Mouse (Mus musculus): ENCODE measurements at regions not wholly inside any gene's neighbourhood (a gene's known extent, or its start where the extent isn't known, plus 50 kb on each side); places are given as distances from the start of the nearest gene placed in this dataset.

GRCm38 (mm10) chr15:62082539-62082938, 1159.7 kb upstream of the A1bg start:
- Histone ChIP-seq H3K9ac (replicated peaks; ENCODE audit: low read depth, low read length) (no peak overlapping the region), H3K36me3 (ENCODE audit: control insufficient read depth, insufficient read depth, low read length) (no peaks in the 10 kb centered on the region), H3K9me3 (ENCODE audit: control insufficient read depth, low read depth, low read length) (no peaks in the 10 kb centered on the region), H3K27me3 (ENCODE audit: control insufficient read depth, insufficient read depth, low read length) (no peaks in the 10 kb centered on the region), H3K4me1 (ENCODE audit: control insufficient read depth, insufficient read depth, low read length) (no peaks in the 10 kb centered on the region; the same call in 1 of the 2 replicates), H3K4me2 (replicated peaks; ENCODE audit: low read depth, low read length) (no peak overlapping the region), H3K27ac (ENCODE audit: low read length) (no peak overlapping the region), H3K4me3 (ENCODE audit: low read depth, low read length) (no peak overlapping the region)
- ATAC-seq (ENCODE audit: insufficient number of reproducible peaks, insufficient read depth, low FRiP score, low read depth): no peak
- WGBS: 92% methylated on average over 2 of the region's 2 CpGs

GRCm38 (mm10) chr15:62079155-62080109, 1156.6 kb upstream of the A1bg start:
- no peak overlapping the region for H3K4me2 ChIP-seq (replicated peaks; ENCODE audit: low read depth, low read length)
- H3K4me1 ChIP-seq (ENCODE audit: control insufficient read depth, insufficient read depth, low read length): no peaks in the 10 kb centered on the region; the same call in 1 of the 2 replicates
- no peaks in the 10 kb centered on the region for H3K36me3 ChIP-seq (ENCODE audit: control insufficient read depth, insufficient read depth, low read length)
- no peaks in the 10 kb centered on the region for H3K9me3 ChIP-seq (ENCODE audit: control insufficient read depth, low read depth, low read length)
- no peak overlapping the region for H3K4me3 ChIP-seq (ENCODE audit: low read depth, low read length)
- no peaks in the 10 kb centered on the region for H3K27me3 ChIP-seq (ENCODE audit: control insufficient read depth, insufficient read depth, low read length)
- H3K9ac ChIP-seq (replicated peaks; ENCODE audit: low read depth, low read length): no peak overlapping the region
- 73% methylated on average over 9 of the region's 9 CpGs for WGBS
- H3K27ac ChIP-seq (ENCODE audit: low read length): no peak overlapping the region
- ATAC-seq (ENCODE audit: insufficient number of reproducible peaks, insufficient read depth, low FRiP score, low read depth): peak; percentile 75

- Histone ChIP-seq H3K4me3 (ENCODE audit: low read depth, low read length) (no peak overlapping the region), H3K4me1 (ENCODE audit: control insufficient read depth, insufficient read depth, low read length) (no peaks in the 10 kb centered on the region; the same call in 1 of the 2 replicates), H3K4me2 (replicated peaks; ENCODE audit: low read depth, low read length) (no peak overlapping the region), H3K9ac (replicated peaks; ENCODE audit: low read depth, low read length) (no peak overlapping the region), H3K27ac (ENCODE audit: low read length) (no peak overlapping the region), H3K36me3 (ENCODE audit: control insufficient read depth, insufficient read depth, low read length) (no peaks in the 10 kb centered on the region), H3K27me3 (ENCODE audit: control insufficient read depth, insufficient read depth, low read length) (no peaks in the 10 kb centered on the region), H3K9me3 (ENCODE audit: control insufficient read depth, low read depth, low read length) (no peaks in the 10 kb centered on the region)
- 80% methylated on average over 5 of the region's 5 CpGs for WGBS
- ATAC-seq (ENCODE audit: insufficient number of reproducible peaks, insufficient read depth, low FRiP score, low read depth): no peak
Observed at GRCm38 (mm10) chr15:62076552-62077234, 1153.9 kb upstream of the A1bg start.

GRCm38 (mm10) chr15:62074735-62075134, 1151.9 kb upstream of the A1bg start:
- H3K4me2 ChIP-seq (replicated peaks; ENCODE audit: low read depth, low read length): no peak overlapping the region
- no peak overlapping the region for H3K9ac ChIP-seq (replicated peaks; ENCODE audit: low read depth, low read length)
- H3K9me3 ChIP-seq (ENCODE audit: control insufficient read depth, low read depth, low read length): no peaks in the 10 kb centered on the region
- WGBS: 91% methylated on average over 4 of the region's 4 CpGs
- no peaks in the 10 kb centered on the region; the same call in 1 of the 2 replicates for H3K4me1 ChIP-seq (ENCODE audit: control insufficient read depth, insufficient read depth, low read length)
- no peak overlapping the region for H3K27ac ChIP-seq (ENCODE audit: low read length)
- no peaks in the 10 kb centered on the region for H3K36me3 ChIP-seq (ENCODE audit: control insufficient read depth, insufficient read depth, low read length)
- no peaks in the 10 kb centered on the region for H3K27me3 ChIP-seq (ENCODE audit: control insufficient read depth, insufficient read depth, low read length)
- ATAC-seq (ENCODE audit: insufficient number of reproducible peaks, insufficient read depth, low FRiP score, low read depth): no peak
- no peak overlapping the region for H3K4me3 ChIP-seq (ENCODE audit: low read depth, low read length)

GRCm38 (mm10) chr15:62073595-62073994, 1150.8 kb upstream of the A1bg start:
- Histone ChIP-seq H3K4me1 (ENCODE audit: control insufficient read depth, insufficient read depth, low read length) (no peaks in the 10 kb centered on the region), H3K4me3 (ENCODE audit: low read depth, low read length) (no peak overlapping the region), H3K9ac (replicated peaks; ENCODE audit: low read depth, low read length) (no peak overlapping the region), H3K27me3 (ENCODE audit: control insufficient read depth, insufficient read depth, low read length) (no peaks in the 10 kb centered on the region), H3K4me2 (replicated peaks; ENCODE audit: low read depth, low read length) (no peak overlapping the region), H3K27ac (ENCODE audit: low read length) (no peak overlapping the region), H3K36me3 (ENCODE audit: control insufficient read depth, insufficient read depth, low read length) (no peaks in the 10 kb centered on the region), H3K9me3 (ENCODE audit: control insufficient read depth, low read depth, low read length) (no peaks in the 10 kb centered on the region)
- no peak for ATAC-seq (ENCODE audit: insufficient number of reproducible peaks, insufficient read depth, low FRiP score, low read depth)
- WGBS: 95% methylated on average over 5 of the region's 5 CpGs

GRCm38 (mm10) chr15:62071311-62071710, 1148.5 kb upstream of the A1bg start:
- Histone ChIP-seq H3K4me3 (ENCODE audit: low read depth, low read length) (no peak overlapping the region), H3K9ac (replicated peaks; ENCODE audit: low read depth, low read length) (no peak overlapping the region), H3K9me3 (ENCODE audit: control insufficient read depth, low read depth, low read length) (no peaks in the 10 kb centered on the region), H3K27me3 (ENCODE audit: control insufficient read depth, insufficient read depth, low read length) (no peaks in the 10 kb centered on the region), H3K36me3 (ENCODE audit: control insufficient read depth, insufficient read depth, low read length) (no peaks in the 10 kb centered on the region), H3K4me1 (ENCODE audit: control insufficient read depth, insufficient read depth, low read length) (no peaks in the 10 kb centered on the region), H3K4me2 (replicated peaks; ENCODE audit: low read depth, low read length) (no peak overlapping the region), H3K27ac (ENCODE audit: low read length) (no peak overlapping the region)
- ATAC-seq (ENCODE audit: insufficient number of reproducible peaks, insufficient read depth, low FRiP score, low read depth): no peak
- 76% methylated on average over 2 of the region's 2 CpGs for WGBS

- ATAC-seq (ENCODE audit: insufficient number of reproducible peaks, insufficient read depth, low FRiP score, low read depth): no peak
Observed at GRCm38 (mm10) chr15:62068422-62069160, 1145.8 kb upstream of the A1bg start.

GRCm38 (mm10) chr15:62064399-62064798, 1141.6 kb upstream of the A1bg start:
- H3K4me3 ChIP-seq (ENCODE audit: low read depth, low read length): no peak overlapping the region
- WGBS: 95% methylated on average over 3 of the region's 3 CpGs
- no peak overlapping the region for H3K27ac ChIP-seq (ENCODE audit: low read length)
- H3K4me2 ChIP-seq (replicated peaks; ENCODE audit: low read depth, low read length): no peak overlapping the region
- no peak overlapping the region for H3K9ac ChIP-seq (replicated peaks; ENCODE audit: low read depth, low read length)
- ATAC-seq (ENCODE audit: insufficient number of reproducible peaks, insufficient read depth, low FRiP score, low read depth): no peak
- no peaks in the 10 kb centered on the region for H3K36me3 ChIP-seq (ENCODE audit: control insufficient read depth, insufficient read depth, low read length)
- H3K9me3 ChIP-seq (ENCODE audit: control insufficient read depth, low read depth, low read length): no peaks in the 10 kb centered on the region
- H3K27me3 ChIP-seq (ENCODE audit: control insufficient read depth, insufficient read depth, low read length): no peaks in the 10 kb centered on the region
- H3K4me1 ChIP-seq (ENCODE audit: control insufficient read depth, insufficient read depth, low read length): no peaks in the 10 kb centered on the region

More at GRCm38 (mm10) chr15:62068422-62069160, 1145.8 kb upstream of the A1bg start:
- Histone ChIP-seq H3K9ac (replicated peaks; ENCODE audit: low read depth, low read length) (no peak overlapping the region), H3K4me2 (replicated peaks; ENCODE audit: low read depth, low read length) (no peak overlapping the region), H3K4me3 (ENCODE audit: low read depth, low read length) (no peak overlapping the region), H3K9me3 (ENCODE audit: control insufficient read depth, low read depth, low read length) (no peaks in the 10 kb centered on the region), H3K4me1 (ENCODE audit: control insufficient read depth, insufficient read depth, low read length) (no peaks in the 10 kb centered on the region), H3K27me3 (ENCODE audit: control insufficient read depth, insufficient read depth, low read length) (no peaks in the 10 kb centered on the region), H3K36me3 (ENCODE audit: control insufficient read depth, insufficient read depth, low read length) (no peaks in the 10 kb centered on the region), H3K27ac (ENCODE audit: low read length) (no peak overlapping the region)
- 42% methylated on average over 11 of the region's 11 CpGs for WGBS
